Mouse (Mus musculus) E14TG2a.4 (cell line): ENCODE measurements around the gene Rph3al.

ENCODE experiments used
- CTCF ChIP-seq: conservative IDR thresholded peaks from 2 replicates; pipeline ENCODE4 v1.5.1; 2014; ENCODE audit warnings: low read length
- NANOG ChIP-seq: IDR thresholded peaks from 2 replicates; pipeline ENCODE4 v1.6.1; 2014; ENCODE audit warnings: borderline replicate concordance, low read length, mixed read lengths

DNA sequence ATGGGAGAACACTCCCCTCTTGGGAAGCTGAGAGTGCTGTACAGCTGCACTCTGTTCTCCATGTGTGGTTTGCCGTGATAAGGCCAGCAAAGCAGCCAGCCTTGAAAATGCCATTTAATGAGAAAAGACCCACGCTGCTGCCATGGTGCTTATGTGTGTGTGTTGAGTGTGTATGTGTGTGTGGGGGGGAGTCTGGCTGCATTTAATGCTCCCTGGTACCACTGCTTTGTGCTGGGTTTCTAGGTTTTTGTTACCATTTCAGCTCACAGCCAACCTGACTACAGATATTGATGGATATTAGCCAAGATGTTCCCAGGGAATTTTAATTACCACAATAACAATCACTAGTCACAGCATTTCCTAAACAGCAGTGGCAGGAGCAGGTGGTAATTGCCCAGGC lies 79.3 kb downstream of the Rph3al start:
- no peak for TF ChIP-seq CTCF
- no peak for TF ChIP-seq NANOG
